Mouse (Mus musculus) gastrocnemius, postnatal 4 days (tissue): ENCODE results near the gene Gbp6. TPM values are rescaled to one million over a fixed set of nuclear protein-coding genes. Genes with fewer than 3 reads are reported as not detected.
"Not testable (repeated sequence)": the region's sequence is repeated elsewhere in the genome, so short reads cannot be mapped to it uniquely, and the experiment has no call there.

Source experiments
- DNase-seq, 2 experiments: peaks; one replicate each; pipeline ENCODE4 v3.0.0; 2021 to 2022; ENCODE audit warnings: low spot score in 2 of 2, mixed read lengths in 2 of 2
- long read RNA-seq, 2 experiments: library from polyadenylated mRNA; stranded (forward); transcript quantifications; one replicate each; pipeline ENCODE4 v2.0.0; 2021
- total RNA-seq, 2 experiments: library from RNA; stranded (reverse); gene quantifications; 2 replicates each; pipeline ENCODE4 v1.2.3; 2021

Gene Gbp6
- total RNA-seq = 1 to 10 TPM; 1.7 to 1.8 TPM
- long read RNA-seq, experiment 1, full-length matches to known transcripts = 1 of 1 reads
- long read RNA-seq, experiment 1, partial matches to known transcripts = 0 of 1 reads
- long read RNA-seq, experiment 1, other reads (novel, unspliced or antisense) = 0 of 1 reads
- long read RNA-seq, experiment 2, partial matches to known transcripts = 1 of 6 reads
- long read RNA-seq, experiment 2, other reads (novel, unspliced or antisense) = 3 of 6 reads

- DNase-seq = not testable (repeated sequence)
Observed at GRCm38 (mm10) chr5:105293226-105294165, at the start of gene Gbp6, which contains the start of gene Gm43302. Gbp6 (minus strand) TSS chr5:105293698. Gm43302 (minus strand) TSS chr5:105293695.

- DNase-seq = no peak
Observed at GRCm38 (mm10) chr5:105341281-105341680, 47.8 kb upstream of the Gbp6 start.

GRCm38 (mm10) chr5:105322543-105322942, 29.0 kb upstream of the Gbp6 start:
- no peak for DNase-seq

- no peak for DNase-seq
Observed at GRCm38 (mm10) chr5:105310941-105311340, 17.4 kb upstream of the Gbp6 start.

DNA sequence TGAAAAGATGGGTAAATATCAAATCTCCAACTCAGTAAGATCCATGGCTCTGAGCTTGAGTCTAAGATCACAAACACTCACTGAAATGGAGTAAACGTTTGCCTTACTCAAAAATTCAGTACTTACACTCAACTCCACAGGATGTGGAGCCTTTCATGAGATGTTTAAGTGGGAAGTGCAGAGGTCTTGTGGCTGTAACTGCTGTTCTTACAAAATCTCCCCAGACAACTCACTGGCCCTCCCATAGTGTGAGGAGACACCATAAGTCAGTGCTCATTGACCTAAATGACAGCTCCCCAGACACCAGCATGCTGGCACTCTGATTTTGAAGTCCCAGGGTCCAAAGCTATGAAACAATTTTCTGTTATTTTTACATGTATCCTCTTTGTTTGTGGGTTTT, 15.7 kb upstream of the Gbp6 start:
- DNase-seq = not testable (repeated sequence)

DNA sequence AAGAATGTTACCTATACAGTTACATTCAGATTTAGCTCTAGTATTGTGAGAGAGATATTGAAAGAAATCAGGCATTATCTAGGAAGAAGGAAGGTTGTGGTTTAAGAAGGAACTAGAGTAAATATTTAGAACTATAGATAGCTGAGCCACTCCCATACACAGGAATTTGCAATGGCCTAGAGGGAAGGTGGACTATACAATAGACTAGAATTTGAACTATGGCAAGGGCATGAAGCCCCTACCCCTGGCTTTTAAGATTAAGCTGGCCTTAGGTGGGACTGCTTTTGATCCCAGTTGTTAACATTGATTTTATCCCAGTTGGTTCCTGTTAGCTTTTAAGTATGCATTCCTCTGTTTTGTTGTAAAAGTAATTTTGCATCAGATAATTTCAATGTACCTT, 13.4 kb upstream of the Gbp6 start:
- DNase-seq = not testable (repeated sequence)

DNA sequence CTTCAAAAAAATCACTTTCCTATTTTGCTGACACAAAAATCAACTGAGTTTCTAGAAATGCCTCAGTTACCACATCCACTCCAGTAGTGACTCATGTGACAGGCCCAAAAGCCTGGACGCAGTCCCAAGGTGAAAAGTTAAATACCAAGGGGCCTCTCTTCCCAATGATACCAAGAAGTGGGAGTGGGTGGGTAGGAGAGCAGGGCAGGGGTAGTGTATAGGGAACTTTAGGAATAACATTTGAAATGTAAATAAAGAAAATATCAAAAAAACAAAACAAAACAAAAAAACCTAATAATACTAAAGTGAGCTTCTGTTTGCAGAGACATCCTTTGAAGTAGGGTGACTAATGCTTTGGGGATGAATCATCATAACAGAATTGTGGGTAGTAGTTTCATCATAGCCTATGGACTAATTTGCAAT, 12.7 kb upstream of the Gbp6 start:
- DNase-seq = no peak

- not testable (repeated sequence) for DNase-seq
Observed at GRCm38 (mm10) chr5:105305671-105306070, 12.2 kb upstream of the Gbp6 start.

- DNase-seq = no peak
Observed at GRCm38 (mm10) chr5:105301963-105302362, 8.5 kb upstream of the Gbp6 start.

DNA sequence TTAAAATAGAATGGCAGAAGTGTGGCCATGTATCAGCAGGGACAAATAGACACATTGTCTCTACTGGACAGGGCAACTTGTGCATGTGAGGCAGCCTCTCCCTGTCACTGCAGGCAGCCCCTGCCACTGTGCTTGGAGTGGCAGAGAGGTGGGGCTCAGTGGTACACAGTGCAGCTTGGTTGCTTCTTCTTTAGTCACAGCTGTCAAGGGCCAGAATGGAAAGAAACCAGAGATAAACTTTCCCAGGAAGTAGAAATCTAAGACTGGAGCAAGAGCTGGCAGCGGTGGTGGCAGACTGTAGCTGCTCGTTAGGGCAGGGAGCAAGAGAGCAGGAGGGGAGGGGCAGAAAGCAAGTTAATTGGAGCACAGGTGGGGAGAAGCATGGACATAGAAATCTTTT, 8.0 kb upstream of the Gbp6 start:
- no peak for DNase-seq

DNA sequence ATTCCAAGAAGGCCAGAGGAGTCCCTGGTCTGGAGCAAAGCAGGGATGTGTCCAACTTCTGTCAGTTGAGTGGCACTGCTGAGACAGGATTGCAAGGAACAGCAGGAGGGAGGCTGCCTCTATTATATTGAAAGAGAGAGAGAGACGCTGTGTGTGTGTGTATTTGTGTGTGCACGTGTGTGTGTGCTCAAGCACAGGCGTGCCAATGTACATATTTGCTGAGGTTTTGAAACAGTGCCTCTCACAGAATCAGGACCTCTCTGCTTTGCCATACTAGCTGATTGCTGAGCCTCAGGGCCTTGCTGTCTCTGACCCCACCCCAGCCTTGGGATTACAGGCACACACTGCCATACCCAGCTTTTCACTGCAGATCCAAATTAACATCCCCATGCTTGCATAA, 2.2 kb upstream of the Gbp6 start:
- DNase-seq = no peak

DNA sequence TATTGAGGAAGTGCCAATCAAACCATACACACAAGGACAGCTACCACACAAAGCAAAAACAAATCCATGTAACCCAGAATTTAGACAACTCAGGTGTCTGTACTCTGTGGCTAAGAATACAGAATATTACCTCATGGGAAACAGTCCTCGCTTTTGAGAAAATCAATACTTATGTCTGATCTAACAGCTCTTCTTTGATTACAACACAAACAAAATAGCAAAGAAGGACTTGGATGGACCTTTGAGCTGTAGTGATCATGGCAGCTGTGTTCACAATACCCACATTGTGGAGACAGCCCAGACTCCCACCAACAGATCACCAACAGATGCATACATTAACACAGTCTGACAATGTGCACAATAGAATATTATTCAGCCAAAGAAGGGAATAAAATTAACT, 1.0 kb downstream of the Gbp6 start:
- no peak for DNase-seq

DNA sequence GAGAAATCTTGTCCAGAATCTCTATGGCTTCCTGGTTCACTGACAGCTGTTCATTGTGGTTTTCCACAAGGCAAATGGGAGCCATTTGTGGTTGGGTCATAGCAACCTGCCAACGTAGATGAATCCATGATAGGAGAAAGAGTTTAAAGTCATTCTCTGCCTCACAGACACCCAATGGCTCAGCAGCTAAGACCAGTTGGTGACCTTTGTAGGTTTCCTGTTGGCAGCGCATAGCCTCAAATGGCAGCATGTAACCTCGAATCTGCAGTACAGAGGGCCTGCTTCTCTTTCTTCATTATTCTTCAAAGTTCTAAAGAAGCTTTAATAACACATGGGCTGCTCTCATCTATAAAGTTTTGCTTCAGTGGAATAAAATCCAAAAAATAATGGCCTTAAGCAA, 2.6 kb downstream of the Gbp6 start:
- DNase-seq = not testable (repeated sequence)

GRCm38 (mm10) chr5:105260673-105261072, 32.8 kb downstream of the Gbp6 start:
- not testable (repeated sequence) for DNase-seq

DNA sequence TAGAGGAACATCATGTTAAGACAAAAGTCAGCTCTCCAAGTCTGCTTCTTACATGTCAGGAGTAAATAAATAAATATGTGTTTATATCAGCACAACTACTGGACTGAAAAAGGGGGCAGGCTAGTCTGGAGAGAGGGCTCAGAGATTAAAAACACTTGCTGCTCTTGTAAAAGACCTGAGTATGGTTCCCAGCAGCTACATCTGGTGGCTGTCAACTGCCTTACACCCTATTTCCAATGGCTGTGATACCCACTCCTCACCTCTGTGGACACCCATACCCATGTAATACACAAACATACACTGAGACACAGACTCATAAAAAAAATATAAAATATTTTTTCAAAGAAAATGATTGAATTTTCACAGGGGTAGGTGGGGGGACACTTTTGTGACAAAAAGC, 41.0 kb downstream of the Gbp6 start:
- DNase-seq = no peak

DNA sequence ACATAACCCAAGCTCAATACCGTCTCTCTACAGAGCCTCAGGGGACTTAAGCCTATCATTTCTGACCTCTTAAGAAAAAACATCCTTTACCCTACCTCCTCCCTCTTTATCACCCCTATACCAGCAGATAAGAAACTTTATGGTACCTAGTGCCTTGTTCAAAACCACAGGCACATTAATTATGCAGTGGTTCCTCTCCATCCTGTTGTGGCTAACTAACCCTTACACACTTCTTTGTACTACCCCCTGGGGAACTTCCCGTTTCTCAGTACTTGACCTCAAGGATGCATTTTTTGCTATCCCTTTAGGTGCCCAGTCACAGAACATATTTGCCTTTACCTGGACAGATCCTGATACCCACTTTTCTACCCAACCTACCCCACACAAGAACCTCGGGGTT, 48.8 kb downstream of the Gbp6 start:
- DNase-seq = not testable (repeated sequence)

- DNase-seq = peak in 1 of 2 experiments; percentile 13
Observed at GRCm38 (mm10) chr5:105240982-105241381, 52.5 kb downstream of the Gbp6 start.

DNA sequence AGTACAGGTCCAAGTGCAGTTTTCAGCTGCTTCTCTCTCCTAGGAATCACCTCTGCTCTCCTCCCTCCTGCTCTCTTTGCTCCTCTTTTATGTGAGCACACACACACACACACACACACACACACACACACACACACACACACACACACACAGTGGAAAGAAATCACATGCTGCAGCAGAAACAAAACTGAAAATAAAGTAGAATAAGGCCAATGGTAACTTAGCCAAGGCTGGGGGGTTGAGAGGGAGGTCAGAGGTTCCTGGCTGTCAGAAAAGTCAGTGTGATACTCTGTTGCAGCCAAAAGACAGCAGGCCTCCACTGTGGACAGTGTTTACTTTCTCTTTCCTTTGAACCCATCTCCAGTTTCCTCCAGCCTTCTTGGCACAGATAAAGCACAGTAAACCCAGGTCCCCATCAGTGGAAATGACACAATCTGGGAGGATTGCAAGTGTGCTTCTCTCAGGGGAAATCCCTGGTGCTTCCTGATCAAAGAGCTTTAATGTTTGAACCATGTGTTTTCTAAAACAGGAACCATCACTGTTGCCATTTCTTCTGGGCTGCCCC, 53.9 kb downstream of the Gbp6 start, which contains the start of gene Gbp10:
Gene Gbp10 (minus strand): TSS at position 51 of the 565 bp plus-strand sequence.
- peak in 1 of 2 experiments; percentile 8 for DNase-seq

GRCm38 (mm10) chr5:105238402-105238801, 55.1 kb downstream of the Gbp6 start:
- DNase-seq = not testable (repeated sequence)

DNA sequence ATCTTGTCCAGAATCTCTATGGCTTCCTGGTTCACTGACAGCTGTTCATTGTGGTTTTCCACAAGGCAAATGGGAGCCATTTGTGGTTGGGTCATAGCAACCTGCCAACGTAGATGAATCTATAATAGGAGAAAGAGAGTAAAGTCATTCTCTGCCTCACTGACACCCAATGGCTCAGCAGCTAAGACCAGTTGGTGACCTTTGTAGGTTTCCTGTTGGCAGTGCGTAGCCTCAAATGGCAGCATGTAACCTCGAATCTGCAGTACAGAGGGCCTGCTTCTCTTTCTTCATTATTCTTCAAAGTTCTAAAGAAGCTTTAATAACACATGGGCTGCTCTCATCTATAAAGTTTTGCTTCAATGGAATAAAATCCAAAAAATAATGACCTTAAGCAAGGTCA, 57.5 kb downstream of the Gbp6 start:
- not testable (repeated sequence) for DNase-seq
